8 mouse cellular contexts compared by ENCODE assay signal in genomic region chr8:70607603-70607897, GRCm38 (mm10). TPM values are rescaled to one million over a fixed set of nuclear protein-coding genes. Genes with fewer than 3 reads are reported as not detected.
DNase-seq lines count a peak whose midpoint lies in the region; ATAC-seq lines count a peak whose summit lies in the region.

No protein-coding gene starts in this region.

- H3K4me3 ChIP-seq in heart, embryonic 10.5 days = peak overlapping the region; percentile 83
- peak overlapping the region; percentile 87 for H3K4me3 ChIP-seq in embryonic facial prominence, embryonic 15.5 days (replicated peaks)
- peak overlapping the region; percentile 77 for H3K4me3 ChIP-seq in limb, embryonic 15.5 days
- H3K4me3 ChIP-seq in stomach, embryonic 16.5 days (replicated peaks; ENCODE audit: low read length) = peak overlapping the region; percentile 85

- H3K36me3 ChIP-seq in heart, embryonic 10.5 days = peaks cover 10% of the 10 kb centered on the region
- peaks cover 4% of the 10 kb centered on the region; the same call in 1 of the 2 replicates for H3K36me3 ChIP-seq in embryonic facial prominence, embryonic 15.5 days
- H3K36me3 ChIP-seq in limb, embryonic 15.5 days = peaks cover 15% of the 10 kb centered on the region; the same call in 1 of the 2 replicates
- H3K36me3 ChIP-seq in stomach, embryonic 16.5 days (ENCODE audit: control insufficient read depth, insufficient read depth, low read length) = no peaks in the 10 kb centered on the region

- ATAC-seq in embryonic facial prominence, embryonic 15.5 days (ENCODE audit: insufficient number of reproducible peaks, low FRiP score, low TSS enrichment, low read depth) = no peak
- no peak for ATAC-seq in limb, embryonic 15.5 days (ENCODE audit: insufficient number of reproducible peaks, low FRiP score, low TSS enrichment, low read depth)
- ATAC-seq in stomach, embryonic 16.5 days (ENCODE audit: insufficient read depth, low FRiP score) = no peak

- H3K27ac ChIP-seq in heart, embryonic 10.5 days = peak overlapping the region; percentile 97
- peak overlapping the region; percentile 98 for H3K27ac ChIP-seq in embryonic facial prominence, embryonic 15.5 days (replicated peaks)
- H3K27ac ChIP-seq in limb, embryonic 15.5 days = peak overlapping the region; percentile 99
- H3K27ac ChIP-seq in stomach, embryonic 16.5 days (ENCODE audit: low read length) = peak overlapping the region; percentile 68; the same call in 1 of the 2 replicates

- H3K9me3 ChIP-seq in heart, embryonic 10.5 days = no peaks in the 10 kb centered on the region
- no peaks in the 10 kb centered on the region for H3K9me3 ChIP-seq in embryonic facial prominence, embryonic 15.5 days (replicated peaks)
- no peaks in the 10 kb centered on the region for H3K9me3 ChIP-seq in limb, embryonic 15.5 days
- H3K9me3 ChIP-seq in stomach, embryonic 16.5 days (replicated peaks; ENCODE audit: control insufficient read depth, low read length) = 0 out of 2 replicates have a peak, but pooled peaks cover 4% of the 10 kb centered on the region

- peaks cover 4% of the 10 kb centered on the region; the same call in 1 of the 2 replicates for H3K27me3 ChIP-seq in heart, embryonic 10.5 days (ENCODE audit: insufficient read depth, poor library complexity, severe bottlenecking)
- H3K27me3 ChIP-seq in embryonic facial prominence, embryonic 15.5 days = no peaks in the 10 kb centered on the region
- no peaks in the 10 kb centered on the region for H3K27me3 ChIP-seq in limb, embryonic 15.5 days
- no peaks in the 10 kb centered on the region for H3K27me3 ChIP-seq in stomach, embryonic 16.5 days (ENCODE audit: control insufficient read depth, insufficient read depth, low read length)

- no peak for DNase-seq in heart, embryonic 10.5 days (ENCODE audit: low spot score)
- no peak for DNase-seq in heart, adult 9 months (ENCODE audit: low spot score in 2 of 2)
- peak; percentile 41 for DNase-seq in A20 (ENCODE audit: low read depth, low spot score)
- DNase-seq in B cell, adult 2 months = no peak
- DNase-seq in left cerebral cortex, adult 9 months (ENCODE audit: low spot score in 2 of 2) = no peak

- peak overlapping the region; percentile 82 for H3K9ac ChIP-seq in embryonic facial prominence, embryonic 15.5 days
- peak overlapping the region; percentile 85 for H3K9ac ChIP-seq in limb, embryonic 15.5 days
- H3K9ac ChIP-seq in stomach, embryonic 16.5 days (ENCODE audit: low read length) = peak overlapping the region; percentile 97

- H3K4me2 ChIP-seq in embryonic facial prominence, embryonic 15.5 days (replicated peaks) = peak overlapping the region; percentile 95
- H3K4me2 ChIP-seq in limb, embryonic 15.5 days = peak overlapping the region; percentile 95
- H3K4me2 ChIP-seq in stomach, embryonic 16.5 days (ENCODE audit: low read depth, low read length) = peak overlapping the region; percentile 98

- WGBS in heart, embryonic 10.5 days = 29% methylated on average over 6 of the region's 6 CpGs
- 20% methylated on average over 6 of the region's 6 CpGs for WGBS in embryonic facial prominence, embryonic 15.5 days
- WGBS in limb, embryonic 15.5 days = 13% methylated on average over 6 of the region's 6 CpGs
- 22% methylated on average over 6 of the region's 6 CpGs for WGBS in stomach, embryonic 16.5 days

- peaks cover 60% of the 10 kb centered on the region for H3K4me1 ChIP-seq in heart, embryonic 10.5 days
- peaks cover 64% of the 10 kb centered on the region for H3K4me1 ChIP-seq in embryonic facial prominence, embryonic 15.5 days
- peaks cover 63% of the 10 kb centered on the region for H3K4me1 ChIP-seq in limb, embryonic 15.5 days
- peaks cover 26% of the 10 kb centered on the region for H3K4me1 ChIP-seq in stomach, embryonic 16.5 days (ENCODE audit: control insufficient read depth, insufficient read depth, low read length)

RNA-seq across cellular contexts. Expression of gene Ssbp4, which starts 1.1 kb away (rescaled TPM):
- polyA plus RNA-seq in heart, embryonic 10.5 days (2016; fragmentation: Nextera tagmentation; extraction: Ambion mirVana) = 67.3 and 107 TPM in 2 replicates
- polyA plus RNA-seq in embryonic facial prominence, embryonic 15.5 days (2015; fragmentation: Nextera tagmentation; extraction: Ambion mirVana) = 127 and 130 TPM in 2 replicates
- 119 and 120 TPM in 2 replicates for polyA plus RNA-seq in limb, embryonic 15.5 days (2015; fragmentation: Nextera tagmentation; extraction: Ambion mirVana)
- 65.2 and 68.3 TPM in 2 replicates for polyA plus RNA-seq in stomach, embryonic 16.5 days (2015; fragmentation: Nextera tagmentation; extraction: Ambion mirVana)

RNA-seq across cellular contexts. Expression of gene Lrrc25, which starts 8.4 kb away (rescaled TPM):
- polyA plus RNA-seq in heart, embryonic 10.5 days (2016; fragmentation: Nextera tagmentation; extraction: Ambion mirVana) = 0.15 and 1.4 TPM in 2 replicates
- polyA plus RNA-seq in embryonic facial prominence, embryonic 15.5 days (2015; fragmentation: Nextera tagmentation; extraction: Ambion mirVana) = 2.9 and 4.0 TPM in 2 replicates
- 3.2 and 3.3 TPM in 2 replicates for polyA plus RNA-seq in limb, embryonic 15.5 days (2015; fragmentation: Nextera tagmentation; extraction: Ambion mirVana)
- polyA plus RNA-seq in stomach, embryonic 16.5 days (2015; fragmentation: Nextera tagmentation; extraction: Ambion mirVana) = 2.9 and 3.0 TPM in 2 replicates

RNA-seq across cellular contexts. Expression of gene Isyna1, which starts 13.4 kb away (rescaled TPM):
- 192 and 214 TPM in 2 replicates for polyA plus RNA-seq in heart, embryonic 10.5 days (2016; fragmentation: Nextera tagmentation; extraction: Ambion mirVana)
- 139 and 143 TPM in 2 replicates for polyA plus RNA-seq in embryonic facial prominence, embryonic 15.5 days (2015; fragmentation: Nextera tagmentation; extraction: Ambion mirVana)
- polyA plus RNA-seq in limb, embryonic 15.5 days (2015; fragmentation: Nextera tagmentation; extraction: Ambion mirVana) = 111 and 123 TPM in 2 replicates
- 104 and 111 TPM in 2 replicates for polyA plus RNA-seq in stomach, embryonic 16.5 days (2015; fragmentation: Nextera tagmentation; extraction: Ambion mirVana)

RNA-seq across cellular contexts. Expression of gene Gdf15, which starts 24.7 kb away (rescaled TPM):
- polyA plus RNA-seq in heart, embryonic 10.5 days (2016; fragmentation: Nextera tagmentation; extraction: Ambion mirVana) = 0.43 and 1.6 TPM in 2 replicates
- polyA plus RNA-seq in embryonic facial prominence, embryonic 15.5 days (2015; fragmentation: Nextera tagmentation; extraction: Ambion mirVana) = 0.16 TPM in 2 replicates
- polyA plus RNA-seq in limb, embryonic 15.5 days (2015; fragmentation: Nextera tagmentation; extraction: Ambion mirVana) = 0.16 and 0.24 TPM in 2 replicates
- polyA plus RNA-seq in stomach, embryonic 16.5 days (2015; fragmentation: Nextera tagmentation; extraction: Ambion mirVana) = 0.57 and 0.60 TPM in 2 replicates

RNA-seq across cellular contexts. Expression of gene Pgpep1, which starts 52.6 kb away (rescaled TPM):
- 38.0 and 42.0 TPM in 2 replicates for polyA plus RNA-seq in heart, embryonic 10.5 days (2016; fragmentation: Nextera tagmentation; extraction: Ambion mirVana)
- 52.1 and 56.6 TPM in 2 replicates for polyA plus RNA-seq in embryonic facial prominence, embryonic 15.5 days (2015; fragmentation: Nextera tagmentation; extraction: Ambion mirVana)
- 57.5 and 60.7 TPM in 2 replicates for polyA plus RNA-seq in limb, embryonic 15.5 days (2015; fragmentation: Nextera tagmentation; extraction: Ambion mirVana)
- 47.4 and 57.5 TPM in 2 replicates for polyA plus RNA-seq in stomach, embryonic 16.5 days (2015; fragmentation: Nextera tagmentation; extraction: Ambion mirVana)
